Mouse (Mus musculus) layer of hippocampus, postnatal 25 days (tissue): ENCODE data around the gene Rps26. TPM values are rescaled to one million over a fixed set of nuclear protein-coding genes. Genes with fewer than 3 reads are reported as not detected.
A peak's percentile ranks its signal among the peaks of the same experiment; 100 is the strongest.

Experiments
- DNase-seq, 2 experiments: peaks; one replicate each; pipeline ENCODE4 v3.0.0; 2022; ENCODE audit warnings: mixed read lengths in 2 of 2, low spot score in 1 of 2; ENCODE audit errors: extremely low spot score in 1 of 2
- total RNA-seq, 2 experiments: library from RNA; stranded (reverse); gene quantifications; 2 replicates each; pipeline ENCODE4 v1.2.3; 2021

The Rps26 gene
- total RNA-seq, 2 experiments from 2014 or later, result 321 to 324 TPM

DNA sequence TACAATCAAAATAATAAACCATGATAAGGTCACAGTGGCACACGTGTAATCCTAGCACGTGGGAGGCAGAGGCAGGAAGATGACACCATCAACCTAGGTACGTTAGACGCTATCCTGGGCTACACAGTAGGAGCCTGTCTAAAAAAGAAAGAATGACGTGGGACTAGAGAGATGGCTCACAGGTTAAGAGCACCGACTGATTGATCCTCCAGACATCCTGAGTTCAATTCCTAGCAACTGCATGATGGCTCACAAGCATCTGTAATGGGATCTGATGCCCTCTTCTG, 13.4 kb downstream of the Rps26 start:
- DNase-seq, result no peak

GRCm38 (mm10) chr10:128612433-128613153, 14.0 kb downstream of the Rps26 start:
- peak; percentile 61 to 89 for DNase-seq

DNA sequence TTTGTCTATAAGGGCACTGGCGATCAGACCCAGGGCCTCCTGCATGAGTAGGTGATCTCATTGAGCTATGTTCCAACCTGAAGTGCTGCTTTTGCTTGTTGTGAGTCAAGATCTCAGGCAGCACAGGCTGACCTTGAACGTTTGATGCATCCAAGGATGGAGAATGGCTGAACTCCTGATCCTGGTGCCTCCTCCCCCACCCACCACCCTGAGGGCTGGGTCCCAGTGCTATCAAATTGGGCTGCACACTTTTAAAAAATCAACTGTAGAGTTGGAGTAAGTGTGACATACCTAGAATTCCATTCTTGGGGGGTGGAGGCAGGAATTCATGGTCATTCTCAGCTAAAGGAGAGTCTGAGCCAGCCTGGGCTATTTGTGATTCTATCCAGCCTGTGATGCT, 20.1 kb downstream of the Rps26 start:
- DNase-seq, result no peak

DNA sequence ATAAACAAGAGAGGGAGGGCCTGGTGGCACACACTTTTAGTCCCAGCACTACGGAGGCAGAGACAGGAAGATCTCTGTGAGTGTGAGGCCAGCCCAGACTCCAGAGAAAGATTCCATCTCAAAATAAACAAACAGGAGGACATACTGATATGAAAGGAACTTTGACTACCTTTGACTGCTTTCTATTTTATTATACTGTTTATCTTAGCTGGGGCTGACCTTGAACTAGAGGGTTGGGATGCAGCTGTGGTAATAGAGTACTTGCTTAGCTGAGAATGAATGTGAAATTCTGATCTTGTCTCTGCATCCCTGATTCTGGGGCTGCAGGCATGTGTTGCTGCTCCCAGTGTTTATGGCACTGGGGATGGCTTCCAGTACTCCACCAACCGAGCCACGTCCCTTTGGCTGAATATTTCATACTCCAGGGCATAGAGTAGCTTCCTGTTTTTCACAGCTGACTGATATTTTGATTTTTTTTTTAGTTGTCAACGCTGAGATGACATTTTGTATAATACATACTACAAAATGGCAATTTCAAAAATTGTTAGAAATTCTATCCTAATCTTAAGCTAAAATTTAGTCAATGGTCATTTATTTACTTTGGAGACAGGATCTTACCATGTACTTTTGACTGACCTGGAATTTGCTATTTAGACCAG, 23.9 kb downstream of the Rps26 start:
- no peak for DNase-seq

GRCm38 (mm10) chr10:128601499-128601898, 25.0 kb downstream of the Rps26 start:
- no peak for DNase-seq

GRCm38 (mm10) chr10:128598476-128598875, 28.1 kb downstream of the Rps26 start:
- no peak for DNase-seq

DNA sequence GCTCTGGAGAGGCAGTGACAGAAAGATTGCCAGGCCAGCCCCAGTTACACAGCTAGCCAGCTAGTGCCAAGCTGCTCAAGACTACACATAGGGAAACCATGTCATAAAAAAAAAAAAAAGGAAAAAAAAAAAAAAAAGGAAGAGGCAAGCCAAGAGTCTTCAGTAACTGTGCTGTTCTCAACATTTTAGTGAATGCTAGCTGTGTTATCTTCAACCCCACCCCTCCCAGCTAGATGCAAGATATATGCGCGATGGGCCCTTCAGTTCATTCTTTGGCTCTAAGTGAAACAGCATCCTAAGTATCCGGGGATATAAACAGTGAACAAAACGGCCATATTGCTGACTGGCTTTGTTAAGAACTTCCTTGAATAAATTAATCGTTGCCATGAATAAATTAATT, 33.8 kb downstream of the Rps26 start:
- no peak for DNase-seq

GRCm38 (mm10) chr10:128591436-128591835, 35.1 kb downstream of the Rps26 start:
- no peak for DNase-seq

- DNase-seq, result peak; percentile 33 to 66
These were observed 36.3 kb downstream of the Rps26 start for GRCm38 (mm10) chr10:128590193-128590690.

- no peak for DNase-seq
These were observed 36.9 kb downstream of the Rps26 start, which contains the start of gene Erbb3 for GRCm38 (mm10) chr10:128589464-128590192. Gene Erbb3 (minus strand): TSS chr10:128589652.

DNA sequence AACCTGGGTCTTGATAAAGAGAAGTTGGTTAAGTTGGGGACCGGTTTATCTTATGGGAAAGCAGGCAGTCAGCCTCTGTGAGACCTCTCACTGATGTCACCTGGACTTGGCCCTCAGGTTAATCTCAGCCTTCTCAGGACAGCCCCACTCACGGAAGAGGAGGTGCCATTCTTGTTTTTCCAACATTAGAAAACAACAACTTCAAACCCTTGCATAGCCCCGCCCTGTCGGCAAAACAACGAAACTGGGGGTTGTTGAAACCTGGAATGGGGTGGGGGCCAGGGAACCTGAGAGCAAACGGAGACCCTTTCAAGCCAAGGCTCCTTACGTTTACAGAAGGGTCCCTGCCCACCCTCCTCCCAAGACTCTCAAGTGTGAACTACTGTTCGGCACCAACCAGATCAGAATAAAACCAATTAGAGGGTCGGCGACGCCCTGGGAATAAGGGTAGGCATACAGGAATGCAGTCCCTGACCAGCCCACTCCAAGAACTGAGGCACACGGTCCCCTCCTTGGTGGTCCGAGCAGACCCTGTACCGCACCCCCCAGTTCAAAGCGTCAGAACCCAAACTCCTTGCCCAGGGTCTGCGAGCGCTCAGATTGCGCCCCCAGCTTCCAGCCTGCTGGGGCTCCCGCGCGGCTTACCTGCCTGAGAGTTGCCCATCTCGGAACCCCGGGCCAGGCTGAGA, 37.6 kb downstream of the Rps26 start:
- no peak for DNase-seq

DNA sequence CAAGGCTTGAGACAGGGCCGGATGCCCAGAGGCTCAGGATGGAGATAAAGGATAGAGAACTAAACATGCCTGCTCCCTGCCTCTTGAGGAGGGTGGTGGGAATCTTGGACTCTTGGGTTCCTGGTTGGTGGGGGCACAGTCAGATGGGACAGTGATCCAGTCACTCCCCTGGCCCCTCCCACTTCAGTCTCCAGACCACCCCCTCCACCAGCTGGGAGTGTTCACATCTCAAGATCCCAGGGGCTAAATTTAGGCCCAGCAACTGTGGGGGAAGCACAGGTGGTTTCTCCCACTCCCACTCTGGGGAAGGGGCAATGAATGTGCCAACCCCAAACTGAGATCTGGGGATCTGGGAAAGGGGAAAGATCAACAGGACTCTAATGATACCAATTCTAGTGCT, 38.4 kb downstream of the Rps26 start:
- DNase-seq, result no peak

- DNase-seq, result no peak
These were observed 38.9 kb downstream of the Rps26 start for GRCm38 (mm10) chr10:128587697-128588096.

DNA sequence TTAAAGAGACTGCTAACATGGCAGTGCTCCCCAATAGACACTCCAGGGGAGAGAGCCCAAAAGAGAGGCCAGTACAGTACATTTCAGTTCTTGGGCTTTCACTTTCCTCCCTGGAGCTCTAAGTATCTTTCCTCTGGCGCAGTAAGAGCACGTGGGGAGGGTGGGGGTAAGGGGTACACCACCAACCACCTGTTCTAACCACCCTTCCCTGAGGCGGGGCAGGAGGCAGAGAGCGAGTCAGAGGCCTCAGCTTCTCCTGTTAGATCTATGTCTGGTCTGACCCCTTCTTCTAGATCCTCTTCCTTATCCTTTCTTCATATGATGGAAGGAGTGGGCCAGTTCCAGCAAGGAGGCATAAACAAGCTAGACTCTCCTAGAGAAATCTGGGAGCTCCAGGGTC, 39.4 kb downstream of the Rps26 start:
- DNase-seq, result no peak

- DNase-seq, result no peak
These were observed 40.0 kb downstream of the Rps26 start for GRCm38 (mm10) chr10:128586546-128586945.

DNA sequence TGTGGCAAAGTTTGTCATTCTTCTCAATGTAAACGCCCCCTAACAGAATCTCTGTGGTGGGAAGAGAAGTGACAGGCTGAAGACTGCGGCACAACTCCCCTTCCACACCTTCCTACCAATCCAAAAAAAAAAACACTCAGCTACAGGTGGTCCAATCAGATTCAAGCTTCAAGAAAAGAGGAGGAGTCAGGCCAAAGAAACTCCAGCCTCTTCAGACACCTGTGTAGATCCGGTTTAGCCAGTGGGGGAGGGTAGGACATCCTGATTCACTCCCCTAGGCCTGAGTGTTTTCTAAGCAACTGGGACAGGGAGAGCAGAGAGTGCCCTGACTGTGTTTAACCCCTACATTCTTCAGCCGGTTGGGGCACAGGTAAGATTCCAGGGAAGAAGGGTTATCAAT, 42.2 kb downstream of the Rps26 start:
- DNase-seq, result no peak

GRCm38 (mm10) chr10:128583644-128584043, 42.9 kb downstream of the Rps26 start:
- DNase-seq, result no peak

- no peak for DNase-seq
These were observed 46.8 kb downstream of the Rps26 start for GRCm38 (mm10) chr10:128579731-128580130.

- DNase-seq, result no peak
These were observed 47.2 kb downstream of the Rps26 start for GRCm38 (mm10) chr10:128579298-128579697.

- no peak for DNase-seq
These were observed 48.2 kb downstream of the Rps26 start for GRCm38 (mm10) chr10:128578330-128578729.

DNA sequence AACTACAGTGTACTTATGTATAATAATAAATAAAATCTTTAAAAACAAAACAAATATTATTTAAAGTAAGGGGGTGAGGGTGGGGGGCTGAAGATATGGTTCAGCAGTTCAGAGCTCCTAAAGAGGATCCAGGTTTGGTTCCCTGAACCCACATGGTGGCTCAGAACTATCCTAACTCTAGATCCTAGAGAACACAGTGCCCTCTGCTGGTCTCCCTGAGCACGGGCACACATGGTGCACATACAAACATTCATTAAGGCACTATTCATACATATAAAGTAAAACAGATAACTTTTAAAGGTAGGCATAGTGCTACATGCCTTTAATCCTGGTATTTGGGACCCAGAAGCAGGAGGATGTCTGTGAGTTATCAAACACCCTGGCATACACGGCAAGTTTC, 51.5 kb downstream of the Rps26 start:
- DNase-seq, result no peak
